Mouse (Mus musculus): ENCODE measurements around the gene Pxn. TPM values are rescaled to one million over a fixed set of nuclear protein-coding genes. Genes with fewer than 3 reads are reported as not detected.

Gene Pxn
- polyA plus RNA-seq, 1 experiment from 2014 or later, result 44.2 TPM

- H3K4me3 ChIP-seq, result peak overlapping the region; percentile 41
- H3K9ac ChIP-seq, result peak overlapping the region; percentile 66
- H3K36me3 ChIP-seq, result peaks cover 20% of the 10 kb centered on the region
- peaks cover 11% of the 10 kb centered on the region for H3K27me3 ChIP-seq
- peaks cover 17% of the 10 kb centered on the region for H3K4me1 ChIP-seq
- 0 out of 2 replicates have a peak, but pooled peaks have one; percentile 21 for ATAC-seq (ENCODE audit: insufficient number of reproducible peaks, insufficient read depth, low FRiP score, low TSS enrichment, low read depth)
- H3K9me3 ChIP-seq, result no peaks in the 10 kb centered on the region
- WGBS, result 31% methylated on average over 12 of the region's 12 CpGs
- peak overlapping the region; percentile 33; the same call in 1 of the 2 replicates for H3K27ac ChIP-seq
- H3K4me2 ChIP-seq, result peak overlapping the region; percentile 58
Measured at GRCm38 (mm10) chr5:115476107-115476727, 30.3 kb upstream of the Pxn start.

- Histone ChIP-seq H3K9ac (0 out of 2 replicates have a peak overlapping the region, but pooled peaks have one; percentile 3), H3K4me1 (peaks cover 29% of the 10 kb centered on the region), H3K27ac (no peak overlapping the region), H3K4me2 (peak overlapping the region; percentile 56; the same call in 1 of the 2 replicates), H3K36me3 (peaks cover 24% of the 10 kb centered on the region), H3K27me3 (peaks cover 28% of the 10 kb centered on the region), H3K9me3 (no peaks in the 10 kb centered on the region), H3K4me3 (no peak overlapping the region)
- no peak for ATAC-seq (ENCODE audit: insufficient number of reproducible peaks, insufficient read depth, low FRiP score, low TSS enrichment, low read depth)
- WGBS, result 34% methylated on average over 15 of the region's 15 CpGs
Measured at GRCm38 (mm10) chr5:115479561-115479960, 26.9 kb upstream of the Pxn start.

GRCm38 (mm10) chr5:115480101-115480500 lies 26.4 kb upstream of the Pxn start:
- Histone ChIP-seq H3K4me3 (peak overlapping the region; percentile 32), H3K27ac (no peak overlapping the region), H3K36me3 (peaks cover 24% of the 10 kb centered on the region), H3K9me3 (no peaks in the 10 kb centered on the region), H3K9ac (peak overlapping the region; percentile 54; the same call in 1 of the 2 replicates), H3K27me3 (peaks cover 28% of the 10 kb centered on the region), H3K4me1 (peaks cover 33% of the 10 kb centered on the region), H3K4me2 (peak overlapping the region; percentile 56)
- no peak for ATAC-seq (ENCODE audit: insufficient number of reproducible peaks, insufficient read depth, low FRiP score, low TSS enrichment, low read depth)
- 18% methylated on average over 27 of the region's 27 CpGs for WGBS

- 28% methylated on average over 38 of the region's 38 CpGs for WGBS
- no peak overlapping the region for H3K27ac ChIP-seq
- peaks cover 24% of the 10 kb centered on the region for H3K4me1 ChIP-seq
- peak overlapping the region; percentile 40 for H3K4me2 ChIP-seq
- no peaks in the 10 kb centered on the region for H3K9me3 ChIP-seq
- ATAC-seq (ENCODE audit: insufficient number of reproducible peaks, insufficient read depth, low FRiP score, low TSS enrichment, low read depth), result no peak
- H3K4me3 ChIP-seq, result peak overlapping the region; percentile 15
- H3K27me3 ChIP-seq, result peaks cover 28% of the 10 kb centered on the region
- peaks cover 17% of the 10 kb centered on the region for H3K36me3 ChIP-seq
- peak overlapping the region; percentile 44 for H3K9ac ChIP-seq
Measured at GRCm38 (mm10) chr5:115482390-115483265, 23.8 kb upstream of the Pxn start.

GRCm38 (mm10) chr5:115483385-115483784 lies 23.1 kb upstream of the Pxn start:
- no peak for ATAC-seq (ENCODE audit: insufficient number of reproducible peaks, insufficient read depth, low FRiP score, low TSS enrichment, low read depth)
- no peaks in the 10 kb centered on the region for H3K9me3 ChIP-seq
- H3K27ac ChIP-seq, result no peak overlapping the region
- 29% methylated on average over 6 of the region's 6 CpGs for WGBS
- H3K9ac ChIP-seq, result no peak overlapping the region
- peaks cover 25% of the 10 kb centered on the region for H3K4me1 ChIP-seq
- peak overlapping the region; percentile 71; the same call in 1 of the 2 replicates for H3K4me2 ChIP-seq
- H3K4me3 ChIP-seq, result no peak overlapping the region
- peaks cover 12% of the 10 kb centered on the region; the same call in 1 of the 2 replicates for H3K36me3 ChIP-seq
- peaks cover 28% of the 10 kb centered on the region for H3K27me3 ChIP-seq

GRCm38 (mm10) chr5:115483947-115484920 lies 22.2 kb upstream of the Pxn start, which contains the start of gene Sirt4:
Gene Sirt4, minus strand, starts transcription at chr5:115484725.
- H3K36me3 ChIP-seq, result peaks cover 12% of the 10 kb centered on the region; the same call in 1 of the 2 replicates
- peaks cover 29% of the 10 kb centered on the region for H3K4me1 ChIP-seq
- H3K27me3 ChIP-seq, result peaks cover 28% of the 10 kb centered on the region
- peak within 1 kb of the TSS; percentile 84 for H3K27ac ChIP-seq
- ATAC-seq (ENCODE audit: insufficient number of reproducible peaks, insufficient read depth, low FRiP score, low TSS enrichment, low read depth), result peak; percentile 77
- peak within 1 kb of the TSS; percentile 52 for H3K4me3 ChIP-seq
- 7% methylated on average over 30 of the region's 30 CpGs for WGBS
- H3K4me2 ChIP-seq, result peak within 1 kb of the TSS; percentile 71
- peak within 1 kb of the TSS; percentile 74 for H3K9ac ChIP-seq
- H3K9me3 ChIP-seq, result no peaks in the 10 kb centered on the region

GRCm38 (mm10) chr5:115484996-115485395 lies 21.5 kb upstream of the Pxn start:
- Histone ChIP-seq H3K27ac (no peak overlapping the region; the same call in 1 of the 2 replicates), H3K4me2 (peak overlapping the region; percentile 71), H3K9ac (peak overlapping the region; percentile 74; the same call in 1 of the 2 replicates), H3K9me3 (no peaks in the 10 kb centered on the region), H3K36me3 (0 out of 2 replicates have a peak, but pooled peaks cover 7% of the 10 kb centered on the region), H3K4me3 (peak overlapping the region; percentile 52), H3K27me3 (peaks cover 25% of the 10 kb centered on the region), H3K4me1 (peaks cover 26% of the 10 kb centered on the region)
- ATAC-seq (ENCODE audit: insufficient number of reproducible peaks, insufficient read depth, low FRiP score, low TSS enrichment, low read depth), result no peak
- 69% methylated on average over 5 of the region's 5 CpGs for WGBS

- Histone ChIP-seq H3K4me2 (no peak overlapping the region), H3K9me3 (no peaks in the 10 kb centered on the region), H3K9ac (no peak overlapping the region), H3K4me3 (no peak overlapping the region), H3K27me3 (peaks cover 21% of the 10 kb centered on the region), H3K27ac (no peak overlapping the region), H3K36me3 (0 out of 2 replicates have a peak, but pooled peaks cover 7% of the 10 kb centered on the region), H3K4me1 (peaks cover 24% of the 10 kb centered on the region)
- 79% methylated on average over 18 of the region's 18 CpGs for WGBS
- ATAC-seq (ENCODE audit: insufficient number of reproducible peaks, insufficient read depth, low FRiP score, low TSS enrichment, low read depth), result no peak
Measured at GRCm38 (mm10) chr5:115485489-115486205, 20.8 kb upstream of the Pxn start.

- Histone ChIP-seq H3K4me2 (no peak overlapping the region), H3K9ac (no peak overlapping the region), H3K4me3 (no peak overlapping the region), H3K36me3 (0 out of 2 replicates have a peak, but pooled peaks cover 4% of the 10 kb centered on the region), H3K27me3 (peaks cover 14% of the 10 kb centered on the region), H3K4me1 (peaks cover 33% of the 10 kb centered on the region), H3K27ac (no peak overlapping the region), H3K9me3 (no peaks in the 10 kb centered on the region)
- WGBS, result 49% methylated on average over 4 of the region's 4 CpGs
- no peak for ATAC-seq (ENCODE audit: insufficient number of reproducible peaks, insufficient read depth, low FRiP score, low TSS enrichment, low read depth)
Measured at GRCm38 (mm10) chr5:115486726-115487125, 19.8 kb upstream of the Pxn start.

- Histone ChIP-seq H3K9me3 (no peaks in the 10 kb centered on the region), H3K4me2 (no peak overlapping the region), H3K9ac (no peak overlapping the region), H3K27me3 (peaks cover 8% of the 10 kb centered on the region), H3K36me3 (0 out of 2 replicates have a peak, but pooled peaks cover 3% of the 10 kb centered on the region), H3K4me3 (no peak overlapping the region), H3K4me1 (peaks cover 37% of the 10 kb centered on the region), H3K27ac (no peak overlapping the region)
- 86% methylated on average over 8 of the region's 8 CpGs for WGBS
- no peak for ATAC-seq (ENCODE audit: insufficient number of reproducible peaks, insufficient read depth, low FRiP score, low TSS enrichment, low read depth)
Measured at GRCm38 (mm10) chr5:115487353-115487752, 19.1 kb upstream of the Pxn start.

Measured in embryonic facial prominence, embryonic 13.5 days (tissue).